Mouse (Mus musculus): Measurements from ENCODE around the gene Lrmda.

Gene Lrmda

GRCm38 (mm10) chr14:22864132-22864531 lies 844.6 kb downstream of the Lrmda start:
- no peak for DNase-seq (ENCODE audit: low spot score)

DNA sequence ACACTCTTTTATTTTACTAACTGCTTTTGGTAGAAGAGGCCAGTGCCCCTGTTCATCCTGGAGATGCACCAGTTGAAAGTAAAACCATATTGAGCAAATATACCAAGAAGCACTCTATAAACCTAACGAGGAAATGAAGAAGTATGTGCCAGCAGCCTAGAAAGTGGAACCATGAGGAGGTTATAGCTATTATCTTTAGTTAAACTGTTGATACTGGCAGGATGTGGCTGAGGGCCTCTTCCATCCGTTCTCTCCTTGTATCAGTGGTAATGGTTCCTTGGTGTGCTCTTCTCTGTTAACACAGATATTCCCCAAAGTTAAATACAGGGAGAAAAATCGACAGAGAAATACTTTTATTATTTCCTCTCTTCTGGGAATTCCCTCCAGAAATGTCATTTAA lies 855.1 kb downstream of the Lrmda start:
- DNase-seq (ENCODE audit: low spot score) = no peak

DNA sequence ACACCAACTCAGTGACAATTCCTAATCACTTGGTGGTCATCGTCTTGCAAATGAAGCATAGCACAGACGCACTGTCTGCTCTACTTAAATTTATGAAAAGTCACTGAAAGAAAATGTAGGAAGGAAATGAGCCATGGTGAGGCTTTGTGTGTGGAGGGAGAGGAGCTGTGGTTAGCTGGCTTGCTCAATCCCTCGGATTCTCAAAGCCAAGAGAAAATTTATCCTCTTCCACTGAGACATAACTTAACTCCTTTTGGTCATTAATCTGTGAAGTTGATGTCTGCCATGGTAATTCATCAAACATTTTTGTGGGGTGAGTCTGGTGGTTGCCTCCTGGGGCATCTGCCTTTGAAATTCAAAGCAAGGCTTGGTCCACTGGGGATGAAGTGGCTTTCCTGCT lies 867.7 kb downstream of the Lrmda start:
- DNase-seq (ENCODE audit: low spot score) = no peak

- no peak for DNase-seq (ENCODE audit: low spot score)
These were observed 879.8 kb downstream of the Lrmda start for GRCm38 (mm10) chr14:22899312-22899711.

GRCm38 (mm10) chr14:22902116-22902515 lies 882.6 kb downstream of the Lrmda start:
- DNase-seq (ENCODE audit: low spot score) = no peak

GRCm38 (mm10) chr14:22902914-22903313 lies 883.4 kb downstream of the Lrmda start:
- DNase-seq (ENCODE audit: low spot score) = no peak

GRCm38 (mm10) chr14:22905741-22906667 lies 886.5 kb downstream of the Lrmda start:
- no peak for DNase-seq (ENCODE audit: low spot score)

DNA sequence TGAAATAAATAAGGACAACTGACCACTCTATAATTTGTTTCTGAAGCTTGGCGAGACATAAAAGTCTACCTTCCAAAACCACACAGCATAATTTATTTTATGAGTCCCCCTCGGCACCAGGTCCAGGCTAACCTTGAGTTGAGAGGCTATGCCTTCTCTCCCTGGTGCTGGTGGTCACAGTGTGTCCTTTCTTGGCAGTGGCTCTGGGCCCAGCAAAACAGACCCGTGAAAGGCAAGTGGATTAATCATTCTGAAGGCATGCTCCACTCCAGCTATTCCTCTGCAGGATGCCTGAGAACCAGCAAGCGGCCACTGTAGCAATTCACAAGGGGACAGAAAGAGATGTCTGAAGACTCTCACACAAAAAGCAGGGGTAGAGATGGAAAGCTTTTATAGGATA lies 887.2 kb downstream of the Lrmda start:
- DNase-seq (ENCODE audit: low spot score) = no peak

DNA sequence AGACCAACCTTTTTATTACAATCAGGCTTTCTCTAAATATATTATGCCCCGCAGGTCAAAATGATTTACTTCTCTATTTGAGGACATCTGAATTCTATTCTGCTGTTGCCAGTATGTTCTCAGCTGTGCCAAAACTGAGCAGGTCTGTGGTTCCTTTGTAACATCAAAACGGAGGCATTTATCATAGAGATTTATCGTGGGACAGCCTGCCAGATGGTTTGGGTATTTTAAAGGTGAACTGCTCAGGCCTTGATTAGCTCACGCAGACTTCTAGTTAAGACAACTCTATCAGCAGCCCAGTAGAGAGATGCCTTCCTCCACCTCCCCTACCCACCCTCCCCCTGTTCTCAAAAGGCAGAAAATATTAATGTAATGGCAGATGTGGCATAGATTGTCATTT lies 887.7 kb downstream of the Lrmda start:
- DNase-seq (ENCODE audit: low spot score) = no peak

GRCm38 (mm10) chr14:22908006-22908405 lies 888.5 kb downstream of the Lrmda start:
- no peak for DNase-seq (ENCODE audit: low spot score)

DNA sequence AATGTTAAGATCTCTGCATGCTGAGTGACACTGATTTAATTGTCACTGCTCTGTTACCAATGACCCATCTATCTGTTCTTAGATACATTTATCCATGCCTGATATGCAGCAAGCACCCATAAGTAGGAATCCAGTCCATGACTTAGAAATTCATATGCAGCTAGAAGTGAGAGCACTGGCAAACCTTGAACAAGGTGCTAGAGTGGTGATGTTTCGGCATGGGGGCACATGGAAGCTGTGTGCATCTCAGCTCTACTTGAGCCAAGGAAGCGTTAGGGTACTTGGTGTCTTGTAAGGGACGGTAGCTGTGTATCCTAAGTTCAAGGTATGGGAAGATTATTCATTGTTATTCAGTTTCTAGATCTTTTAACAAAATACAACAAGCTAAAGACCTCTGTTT lies 896.0 kb downstream of the Lrmda start:
- DNase-seq (ENCODE audit: low spot score) = no peak

- DNase-seq (ENCODE audit: low spot score) = no peak
These were observed 899.0 kb downstream of the Lrmda start for GRCm38 (mm10) chr14:22918499-22918898.

DNA sequence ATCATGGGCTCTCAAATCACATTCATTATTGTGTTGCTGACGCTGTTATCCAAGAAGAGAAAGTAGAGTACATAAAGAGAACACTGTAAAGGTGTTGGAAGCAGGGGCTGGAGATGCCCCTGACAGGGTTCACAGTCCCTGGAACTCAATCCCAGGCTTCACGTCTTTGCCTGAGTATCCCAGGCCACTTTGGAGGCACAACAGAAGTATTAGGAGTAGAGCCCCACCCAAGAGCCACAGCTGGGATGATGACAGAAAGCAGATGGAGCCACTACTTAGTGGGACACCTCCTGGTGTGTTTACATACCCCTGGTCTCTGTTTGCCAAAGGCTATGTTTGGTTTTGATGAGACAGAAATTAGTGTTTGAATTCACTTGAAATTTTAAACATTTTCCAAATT lies 899.4 kb downstream of the Lrmda start:
- no peak for DNase-seq (ENCODE audit: low spot score)

GRCm38 (mm10) chr14:22921152-22921551 lies 901.6 kb downstream of the Lrmda start:
- no peak for DNase-seq (ENCODE audit: low spot score)

DNA sequence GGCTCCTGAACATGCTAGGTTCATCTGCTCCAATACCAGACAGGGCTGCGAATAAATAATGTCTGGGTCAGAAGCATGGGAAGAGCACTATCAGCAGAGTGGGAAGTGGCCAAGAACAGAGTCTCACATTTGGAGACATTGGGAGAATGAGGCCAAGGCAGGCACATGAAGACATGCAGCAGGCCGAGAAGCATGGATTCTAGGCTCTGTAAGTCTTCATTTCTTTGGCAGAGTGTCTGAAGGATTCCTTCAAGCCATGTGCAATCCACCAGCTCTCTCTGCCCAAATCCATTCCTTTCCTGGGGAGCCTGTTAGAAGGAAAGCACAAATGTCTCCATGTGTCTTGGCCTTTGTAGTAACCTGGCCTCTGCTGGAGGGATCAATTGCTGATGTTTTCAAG lies 902.3 kb downstream of the Lrmda start:
- DNase-seq (ENCODE audit: low spot score) = no peak

- no peak for DNase-seq (ENCODE audit: low spot score)
These were observed 903.1 kb downstream of the Lrmda start for GRCm38 (mm10) chr14:22922571-22922970.

DNA sequence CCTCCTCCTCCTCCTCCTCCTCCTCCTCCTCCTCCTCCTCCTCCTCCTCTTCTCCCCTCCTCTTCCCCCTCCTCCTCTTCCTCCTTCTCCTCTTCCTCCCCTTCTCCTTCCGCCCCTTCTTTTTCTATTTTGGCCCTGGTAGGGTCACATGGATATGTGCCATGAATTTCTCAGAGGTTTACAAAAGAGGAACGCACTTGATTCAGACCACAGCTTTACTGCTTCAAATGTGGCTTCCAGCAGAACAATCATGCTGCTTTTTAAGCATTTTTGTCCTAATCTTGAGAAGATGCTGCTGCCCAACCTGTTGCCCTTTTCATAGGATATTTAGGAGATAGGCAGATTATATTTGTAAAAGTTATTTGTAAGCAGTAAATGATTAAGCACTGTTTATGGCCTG lies 903.7 kb downstream of the Lrmda start:
- DNase-seq (ENCODE audit: low spot score) = no peak

DNA sequence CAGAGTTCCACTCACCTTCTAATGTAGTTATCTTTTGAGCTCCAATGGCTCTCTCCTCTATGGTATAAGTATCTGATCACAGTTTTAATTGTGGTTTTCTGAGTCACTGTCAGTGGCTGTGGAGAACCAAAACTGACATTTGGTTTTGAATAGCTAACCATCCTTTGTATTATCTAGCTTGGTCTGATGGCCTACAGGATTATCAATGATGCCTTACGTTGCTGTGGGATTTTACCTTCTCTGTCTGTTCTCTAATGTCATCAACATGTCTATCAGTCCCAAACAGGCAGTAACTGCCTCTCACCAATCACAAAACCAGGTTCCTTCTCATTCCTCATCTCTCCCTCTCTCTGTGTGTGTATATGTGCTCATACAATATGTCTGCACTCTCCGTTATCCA lies 908.8 kb downstream of the Lrmda start:
- no peak for DNase-seq (ENCODE audit: low spot score)

GRCm38 (mm10) chr14:22928683-22929082 lies 909.2 kb downstream of the Lrmda start:
- no peak for DNase-seq (ENCODE audit: low spot score)

GRCm38 (mm10) chr14:22929585-22929984 lies 910.1 kb downstream of the Lrmda start:
- no peak for DNase-seq (ENCODE audit: low spot score)

DNA sequence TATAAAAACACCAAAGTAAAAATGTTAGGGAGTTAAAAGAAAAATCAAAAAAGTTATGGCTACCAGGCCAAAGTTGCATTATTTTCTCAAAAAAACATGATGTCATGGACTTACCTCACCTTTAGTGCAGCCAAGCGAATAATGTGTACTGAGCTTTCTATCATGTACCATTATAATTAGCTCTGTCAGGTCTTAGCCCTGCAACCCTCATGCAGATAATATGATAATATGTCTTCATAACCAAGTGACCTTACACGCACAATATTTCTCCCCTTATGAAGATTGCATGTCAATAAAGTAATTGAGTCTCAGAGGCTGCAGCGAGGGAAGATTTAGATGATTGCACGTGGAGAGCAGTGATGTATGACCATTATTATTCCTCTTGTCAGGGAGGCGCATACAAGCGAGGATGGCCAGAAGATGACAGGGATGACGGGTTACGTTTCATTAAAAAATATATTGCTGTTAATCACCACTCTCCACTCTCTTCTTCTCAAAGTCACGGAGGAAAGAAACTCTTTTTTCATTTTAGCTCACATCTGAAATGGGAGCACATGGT lies 911.1 kb downstream of the Lrmda start:
- no peak for DNase-seq (ENCODE audit: low spot score)

- DNase-seq (ENCODE audit: low spot score) = no peak
These were observed 911.8 kb downstream of the Lrmda start for GRCm38 (mm10) chr14:22931114-22931822.

- DNase-seq (ENCODE audit: low spot score) = no peak
These were observed 917.2 kb downstream of the Lrmda start for GRCm38 (mm10) chr14:22936701-22937100.
